Mouse (Mus musculus) stomach, embryonic 15.5 days (tissue): ENCODE data around the gene Pou2f2. TPM values are rescaled to one million over a fixed set of nuclear protein-coding genes. Genes with fewer than 3 reads are reported as not detected.

Experiments
- ATAC-seq: fragments of 200-750 bp; cut with Nextera tagmentation; 2 replicates; pipeline ENCODE4 v1.8.0; 2017; ENCODE audit warnings: low read depth, moderate number of reproducible peaks, moderate TSS enrichment; ENCODE audit not compliant: insufficient read depth, low FRiP score
- H3K27ac ChIP-seq: fragments of 300-500 bp; sonication (generic); 2 replicates; pipeline ENCODE4 v1.5.1; 2015; ENCODE audit warnings: mild to moderate bottlenecking, inconsistent platforms
- H3K27me3 ChIP-seq: fragments of 300-500 bp; sonication (generic); replicated peaks from 2 replicates; pipeline ENCODE4 v1.6.1; 2015; ENCODE audit warnings: inconsistent platforms
- H3K36me3 ChIP-seq: fragments of 300-500 bp; sonication (generic); 2 replicates; pipeline ENCODE4 v1.6.1; 2015; ENCODE audit warnings: inconsistent platforms
- H3K4me1 ChIP-seq: fragments of 300-500 bp; sonication (generic); 2 replicates; pipeline ENCODE4 v1.6.1; 2015; ENCODE audit warnings: inconsistent platforms
- H3K4me2 ChIP-seq: fragments of 300-500 bp; sonication (generic); 2 replicates; pipeline ENCODE4 v1.6.1; 2015; ENCODE audit warnings: mild to moderate bottlenecking, inconsistent platforms
- H3K4me3 ChIP-seq: fragments of 300-500 bp; sonication (generic); replicated peaks from 2 replicates; pipeline ENCODE4 v1.5.1; 2015; ENCODE audit warnings: inconsistent platforms
- H3K9ac ChIP-seq: fragments of 300-500 bp; sonication (generic); 2 replicates; pipeline ENCODE4 v1.6.1; 2015; ENCODE audit warnings: inconsistent platforms
- H3K9me3 ChIP-seq: fragments of 300-500 bp; sonication (generic); 2 replicates; pipeline ENCODE4 v1.6.1; 2016; ENCODE audit warnings: inconsistent platforms
- WGBS: fragments of 180-500 bp; shearing (Covaris S2); methylation state at CpG from one replicate; pipeline ENCODE4 v1.1.7; 2015; 5-methylcytosine and 5-hydroxymethylcytosine counted together
- polyA plus RNA-seq: library from polyadenylated mRNA; unstranded; fragments of >200 nt; fragmentation: Nextera tagmentation; extraction: Ambion mirVana; gene quantifications from 2 replicates; pipeline ENCODE4 v1.2.1, GENCODE M21; 2015

Gene Pou2f2
- polyA plus RNA-seq, 1 experiment from 2014 or later: 1.4 TPM

- Histone ChIP-seq H3K27me3 (peaks cover 48% of the 10 kb centered on the region), H3K27ac (no peak overlapping the region), H3K36me3 (no peaks in the 10 kb centered on the region), H3K9me3 (no peaks in the 10 kb centered on the region), H3K9ac (no peak overlapping the region), H3K4me2 (peak overlapping the region; percentile 37), H3K4me1 (0 out of 2 replicates have a peak, but pooled peaks cover 4% of the 10 kb centered on the region), H3K4me3 (peak overlapping the region; percentile 16; the same call in 1 of the 2 replicates)
- peak; percentile 24; the same call in 1 of the 2 replicates for ATAC-seq
- WGBS: 11% methylated on average over 25 of the region's 25 CpGs
Observed at GRCm38 (mm10) chr7:25132318-25132960, 47.1 kb downstream of the Pou2f2 start.

- 0 out of 2 replicates have a peak, but pooled peaks cover 4% of the 10 kb centered on the region for H3K4me1 ChIP-seq
- 83% methylated on average over 11 of the region's 11 CpGs for WGBS
- H3K27ac ChIP-seq: no peak overlapping the region
- no peak overlapping the region for H3K4me2 ChIP-seq
- ATAC-seq: no peak
- H3K27me3 ChIP-seq: peaks cover 48% of the 10 kb centered on the region
- H3K9me3 ChIP-seq: no peaks in the 10 kb centered on the region
- H3K4me3 ChIP-seq: no peak overlapping the region
- H3K36me3 ChIP-seq: no peaks in the 10 kb centered on the region
- H3K9ac ChIP-seq: no peak overlapping the region
Observed at GRCm38 (mm10) chr7:25131247-25131646, 48.3 kb downstream of the Pou2f2 start.

DNA sequence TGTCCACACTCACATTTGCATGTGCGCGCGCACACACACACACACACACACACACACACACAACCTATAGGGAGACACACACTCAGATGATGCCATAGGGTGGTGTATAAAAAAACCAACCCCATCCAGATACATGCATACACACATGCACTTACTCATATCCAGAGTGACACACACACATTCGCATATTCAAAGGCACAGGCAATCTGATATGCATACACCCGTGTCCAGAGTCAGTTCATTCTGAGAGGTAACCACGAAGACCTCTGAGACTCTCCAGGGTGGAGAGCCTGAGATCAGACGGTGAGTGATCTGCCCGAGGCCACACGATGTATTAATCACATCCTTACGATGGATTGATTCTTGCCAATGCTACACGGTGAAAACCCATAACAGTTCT, 49.0 kb downstream of the Pou2f2 start:
- no peaks in the 10 kb centered on the region for H3K9me3 ChIP-seq
- H3K27ac ChIP-seq: no peak overlapping the region
- H3K9ac ChIP-seq: no peak overlapping the region
- no peak overlapping the region for H3K4me2 ChIP-seq
- 0 out of 2 replicates have a peak, but pooled peaks cover 4% of the 10 kb centered on the region for H3K4me1 ChIP-seq
- WGBS: 75% methylated on average over 11 of the region's 11 CpGs
- ATAC-seq: no peak
- no peaks in the 10 kb centered on the region for H3K36me3 ChIP-seq
- peaks cover 45% of the 10 kb centered on the region for H3K27me3 ChIP-seq
- H3K4me3 ChIP-seq: no peak overlapping the region

DNA sequence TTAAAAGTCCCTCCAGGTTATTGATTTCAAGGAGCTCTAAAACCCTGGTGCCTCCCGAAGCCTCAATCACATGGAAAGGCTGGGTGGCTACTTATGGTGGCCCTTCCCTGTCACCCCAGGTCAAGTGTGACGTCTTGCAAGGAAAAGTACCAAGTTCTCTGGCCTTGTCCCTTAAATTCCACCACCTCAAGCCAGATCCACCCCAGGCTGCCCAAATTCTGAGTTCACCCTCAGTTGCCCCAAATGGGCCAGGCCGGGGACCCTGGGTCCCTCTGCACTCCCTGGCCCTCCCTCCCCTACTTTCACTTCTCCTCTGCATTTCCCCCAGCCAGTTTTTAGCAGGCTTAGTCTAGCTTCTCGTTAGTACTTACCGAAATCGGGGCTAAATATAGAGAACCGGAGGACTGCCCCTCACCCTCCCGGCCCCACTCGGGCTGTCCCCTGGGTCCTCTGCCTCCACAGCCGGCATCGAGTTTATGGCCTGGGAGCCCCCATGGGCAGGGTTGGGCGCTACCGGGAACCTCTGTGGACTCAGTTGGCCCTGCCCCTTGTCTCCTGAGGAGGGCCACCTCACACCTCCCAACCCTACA, 50.0 kb downstream of the Pou2f2 start:
- peaks cover 36% of the 10 kb centered on the region for H3K27me3 ChIP-seq
- WGBS: 47% methylated on average over 13 of the region's 13 CpGs
- no peaks in the 10 kb centered on the region for H3K9me3 ChIP-seq
- no peak overlapping the region for H3K27ac ChIP-seq
- H3K4me3 ChIP-seq: no peak overlapping the region
- no peak overlapping the region for H3K4me2 ChIP-seq
- 0 out of 2 replicates have a peak, but pooled peaks cover 4% of the 10 kb centered on the region for H3K4me1 ChIP-seq
- no peak for ATAC-seq
- no peaks in the 10 kb centered on the region for H3K36me3 ChIP-seq
- no peak overlapping the region for H3K9ac ChIP-seq

GRCm38 (mm10) chr7:25127971-25128370, 51.6 kb downstream of the Pou2f2 start:
- Histone ChIP-seq H3K9ac (no peak overlapping the region), H3K4me1 (no peaks in the 10 kb centered on the region), H3K27me3 (peaks cover 22% of the 10 kb centered on the region), H3K4me2 (no peak overlapping the region), H3K9me3 (no peaks in the 10 kb centered on the region), H3K36me3 (no peaks in the 10 kb centered on the region), H3K4me3 (no peak overlapping the region), H3K27ac (no peak overlapping the region)
- WGBS: 62% methylated on average over 9 of the region's 9 CpGs
- ATAC-seq: no peak

DNA sequence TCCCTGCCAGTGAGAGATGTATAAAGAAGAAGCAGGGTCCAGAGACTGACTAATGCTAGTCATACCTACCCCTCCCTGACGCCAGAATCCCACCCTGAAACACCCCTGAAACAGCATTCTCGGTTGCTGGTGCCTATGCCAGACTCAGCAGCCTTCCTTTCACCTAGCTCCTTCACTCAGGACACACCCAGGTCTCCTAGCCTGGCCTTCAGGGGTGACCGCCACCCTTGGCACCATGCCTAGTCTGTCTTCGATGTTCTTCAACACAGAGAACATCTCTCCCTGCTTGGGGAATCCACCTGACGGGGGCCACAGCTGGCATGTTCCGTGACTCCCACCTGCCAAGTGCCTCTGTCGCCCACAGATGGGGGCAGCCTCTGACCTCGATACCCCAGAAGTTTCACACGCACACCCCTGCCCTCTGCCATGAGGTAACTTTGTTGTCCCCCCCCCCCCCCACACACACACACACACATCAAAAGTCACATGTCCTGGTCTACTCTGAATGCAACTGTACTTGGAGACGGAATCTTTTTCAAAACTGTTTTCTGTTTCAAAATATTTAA, 53.7 kb downstream of the Pou2f2 start:
- WGBS: 74% methylated on average over 10 of the region's 10 CpGs
- ATAC-seq: no peak
- H3K4me2 ChIP-seq: no peak overlapping the region
- H3K36me3 ChIP-seq: no peaks in the 10 kb centered on the region
- H3K27ac ChIP-seq: no peak overlapping the region
- no peak overlapping the region for H3K9ac ChIP-seq
- H3K4me3 ChIP-seq: no peak overlapping the region
- no peaks in the 10 kb centered on the region for H3K4me1 ChIP-seq
- no peaks in the 10 kb centered on the region for H3K9me3 ChIP-seq
- H3K27me3 ChIP-seq: 0 out of 2 replicates have a peak, but pooled peaks cover under 1% of the 10 kb centered on the region

DNA sequence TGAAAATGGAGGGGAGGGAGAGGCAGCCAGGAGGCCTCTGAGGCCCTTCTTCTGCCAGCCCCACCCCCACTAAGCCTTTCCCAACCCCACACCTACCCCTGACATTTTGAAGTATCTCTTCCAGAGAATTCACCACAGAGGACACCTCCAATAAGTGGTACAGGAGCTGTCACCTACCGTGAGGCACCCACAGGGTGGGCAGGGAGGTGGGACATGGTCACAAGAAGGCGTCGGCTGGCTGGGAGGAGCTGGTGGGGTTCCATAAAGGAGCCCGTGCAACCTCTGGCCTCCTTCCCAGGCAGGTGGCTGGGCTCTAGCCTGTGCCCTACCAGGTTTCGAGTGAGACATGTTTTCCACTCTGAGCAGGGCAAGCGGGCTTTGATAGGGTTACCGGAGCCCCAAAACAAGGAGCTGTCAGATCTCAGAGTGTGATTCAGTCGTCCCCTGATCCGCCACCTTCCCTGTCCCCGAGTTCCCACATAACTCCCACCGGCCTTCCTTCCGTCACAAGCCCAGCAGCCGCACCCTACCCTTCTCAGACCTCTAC, 58.2 kb downstream of the Pou2f2 start:
- Histone ChIP-seq H3K4me1 (no peaks in the 10 kb centered on the region), H3K27me3 (no peaks in the 10 kb centered on the region), H3K4me3 (no peak overlapping the region), H3K27ac (no peak overlapping the region), H3K9me3 (no peaks in the 10 kb centered on the region), H3K36me3 (no peaks in the 10 kb centered on the region), H3K9ac (no peak overlapping the region), H3K4me2 (no peak overlapping the region)
- 63% methylated on average over 13 of the region's 13 CpGs for WGBS
- ATAC-seq: no peak

- Histone ChIP-seq H3K36me3 (no peaks in the 10 kb centered on the region), H3K27me3 (no peaks in the 10 kb centered on the region), H3K9me3 (no peaks in the 10 kb centered on the region), H3K9ac (no peak overlapping the region), H3K4me1 (no peaks in the 10 kb centered on the region), H3K27ac (no peak overlapping the region), H3K4me3 (no peak overlapping the region), H3K4me2 (no peak overlapping the region)
- 51% methylated on average over 15 of the region's 25 CpGs for WGBS
- ATAC-seq: no peak; the same call in 1 of the 2 replicates
Observed at GRCm38 (mm10) chr7:25120061-25120834, 59.3 kb downstream of the Pou2f2 start.

DNA sequence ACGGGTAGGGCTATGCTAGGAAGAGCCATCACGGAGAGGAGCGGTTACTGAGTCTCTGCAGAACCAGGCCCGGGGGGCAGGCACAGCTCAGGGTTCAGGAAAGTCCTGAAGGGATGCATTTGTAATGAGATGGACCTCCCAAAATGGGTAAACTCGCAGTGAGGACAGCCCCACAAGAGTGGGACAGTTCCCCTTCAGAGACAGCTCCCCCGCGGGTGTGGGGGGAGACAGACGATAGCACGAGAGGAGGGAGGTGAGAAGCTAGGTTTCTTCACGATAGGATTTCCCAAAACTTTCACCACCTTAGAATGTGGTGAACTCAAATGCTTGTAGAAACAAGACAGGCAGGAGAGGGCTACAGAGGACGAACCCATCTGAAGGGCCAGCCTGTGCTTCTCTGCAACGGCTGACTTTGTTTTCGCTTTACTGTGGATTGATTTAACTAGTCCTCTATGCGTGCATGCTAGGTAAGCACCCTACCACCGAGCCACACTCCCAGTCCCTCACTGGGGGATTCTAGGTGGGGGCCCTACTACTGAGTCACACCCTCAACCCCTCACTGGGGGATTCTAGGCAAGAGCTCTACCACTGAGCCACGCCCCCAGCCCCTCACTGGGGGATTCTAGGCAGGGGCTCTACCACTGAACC, 66.4 kb downstream of the Pou2f2 start:
- H3K36me3 ChIP-seq: no peaks in the 10 kb centered on the region
- H3K27ac ChIP-seq: no peak overlapping the region
- ATAC-seq: no peak
- H3K9ac ChIP-seq: no peak overlapping the region
- H3K27me3 ChIP-seq: no peaks in the 10 kb centered on the region
- H3K4me2 ChIP-seq: no peak overlapping the region
- H3K4me1 ChIP-seq: no peaks in the 10 kb centered on the region
- 83% methylated on average over 16 of the region's 16 CpGs for WGBS
- H3K4me3 ChIP-seq: no peak overlapping the region
- no peaks in the 10 kb centered on the region for H3K9me3 ChIP-seq

GRCm38 (mm10) chr7:25112178-25112955, 67.2 kb downstream of the Pou2f2 start:
- H3K9ac ChIP-seq: no peak overlapping the region

GRCm38 (mm10) chr7:25110336-25110735, 69.2 kb downstream of the Pou2f2 start:
- WGBS: 83% methylated on average over 9 of the region's 9 CpGs
- H3K9me3 ChIP-seq: no peaks in the 10 kb centered on the region
- no peaks in the 10 kb centered on the region for H3K27me3 ChIP-seq
- no peak for ATAC-seq
- H3K36me3 ChIP-seq: no peaks in the 10 kb centered on the region
- no peaks in the 10 kb centered on the region for H3K4me1 ChIP-seq
- no peak overlapping the region for H3K4me2 ChIP-seq
- H3K4me3 ChIP-seq: no peak overlapping the region
- H3K9ac ChIP-seq: no peak overlapping the region
- no peak overlapping the region for H3K27ac ChIP-seq

More at GRCm38 (mm10) chr7:25112178-25112955, 67.2 kb downstream of the Pou2f2 start:
- H3K9me3 ChIP-seq: no peaks in the 10 kb centered on the region
- no peaks in the 10 kb centered on the region for H3K4me1 ChIP-seq
- H3K4me3 ChIP-seq: no peak overlapping the region
- no peaks in the 10 kb centered on the region for H3K27me3 ChIP-seq
- WGBS: 81% methylated on average over 17 of the region's 17 CpGs
- H3K4me2 ChIP-seq: no peak overlapping the region
- ATAC-seq: no peak
- H3K36me3 ChIP-seq: no peaks in the 10 kb centered on the region
- no peak overlapping the region for H3K27ac ChIP-seq
